Mouse (Mus musculus): ENCODE data around the gene Clcn6.
"Not testable (repeated sequence)": the region's sequence is repeated elsewhere in the genome, so short reads cannot be mapped to it uniquely, and the experiment has no call there.

The Clcn6 gene

GRCm38 (mm10) chr4:148065702-148066400 lies 27.2 kb upstream of the Clcn6 start:
- DNase-seq (ENCODE audit: low spot score), result no peak

- no peak for DNase-seq (ENCODE audit: low spot score)
These were observed 22.5 kb upstream of the Clcn6 start for GRCm38 (mm10) chr4:148061086-148061480.

- no peak for DNase-seq (ENCODE audit: low spot score)
These were observed 21.8 kb upstream of the Clcn6 start for GRCm38 (mm10) chr4:148060120-148061085.

- no peak for DNase-seq (ENCODE audit: low spot score)
These were observed 20.4 kb upstream of the Clcn6 start for GRCm38 (mm10) chr4:148058993-148059392.

- no peak for DNase-seq (ENCODE audit: low spot score)
These were observed 19.7 kb upstream of the Clcn6 start for GRCm38 (mm10) chr4:148058218-148058819.

- DNase-seq (ENCODE audit: low spot score), result no peak
These were observed 19.1 kb upstream of the Clcn6 start for GRCm38 (mm10) chr4:148057661-148058209.

- no peak for DNase-seq (ENCODE audit: low spot score)
These were observed 18.2 kb upstream of the Clcn6 start for GRCm38 (mm10) chr4:148056801-148057200.

- DNase-seq (ENCODE audit: low spot score), result no peak
These were observed 17.6 kb upstream of the Clcn6 start for GRCm38 (mm10) chr4:148056246-148056645.

- no peak for DNase-seq (ENCODE audit: low spot score)
These were observed 16.5 kb upstream of the Clcn6 start for GRCm38 (mm10) chr4:148054961-148055695.

- DNase-seq (ENCODE audit: low spot score), result peak; percentile 78
These were observed 14.8 kb upstream of the Clcn6 start for GRCm38 (mm10) chr4:148053417-148053920.

- DNase-seq (ENCODE audit: low spot score), result no peak
These were observed 14.4 kb upstream of the Clcn6 start for GRCm38 (mm10) chr4:148052976-148053375.

- no peak for DNase-seq (ENCODE audit: low spot score)
These were observed 13.3 kb upstream of the Clcn6 start for GRCm38 (mm10) chr4:148051886-148052285.

- DNase-seq (ENCODE audit: low spot score), result no peak
These were observed 12.6 kb upstream of the Clcn6 start for GRCm38 (mm10) chr4:148051046-148051776.

GRCm38 (mm10) chr4:148050396-148050914 lies 11.8 kb upstream of the Clcn6 start:
- not testable (repeated sequence) for DNase-seq (ENCODE audit: low spot score)

- DNase-seq (ENCODE audit: low spot score), result no peak
These were observed 7.9 kb upstream of the Clcn6 start for GRCm38 (mm10) chr4:148046450-148047031.

GRCm38 (mm10) chr4:148044113-148044512 lies 5.5 kb upstream of the Clcn6 start:
- DNase-seq (ENCODE audit: low spot score), result no peak

GRCm38 (mm10) chr4:148043327-148043726 lies 4.7 kb upstream of the Clcn6 start:
- DNase-seq (ENCODE audit: low spot score), result not testable (repeated sequence)

- no peak for DNase-seq (ENCODE audit: low spot score)
These were observed 3.1 kb upstream of the Clcn6 start for GRCm38 (mm10) chr4:148041611-148042191.

- no peak for DNase-seq (ENCODE audit: low spot score)
These were observed 2.5 kb upstream of the Clcn6 start for GRCm38 (mm10) chr4:148040933-148041610.
